Mouse (Mus musculus) layer of hippocampus, adult 18-20 months (tissue): ENCODE measurements at regions not wholly inside any gene's neighbourhood (a gene's known extent, or its start where the extent isn't known, plus 50 kb on each side); places are given as distances from the start of the nearest gene placed in this dataset.

Source experiments
- DNase-seq, 2 experiments: peaks; one replicate each; pipeline ENCODE4 v3.0.0; 2022; ENCODE audit warnings: low spot score in 2 of 2

- DNase-seq, result peak in 1 of 2 experiments; percentile 7
These were observed 135.8 kb upstream of the Gm6812 start for GRCm38 (mm10) chrX:69028650-69029049.

- no peak for DNase-seq
These were observed 116.3 kb upstream of the Gm6812 start for GRCm38 (mm10) chrX:69009190-69009589.

GRCm38 (mm10) chrX:69007986-69008385 is 115.1 kb upstream of the Gm6812 start:
- DNase-seq, result peak; percentile 20 to 63
